Mouse (Mus musculus) hindbrain, embryonic 10.5 days (tissue): ENCODE measurements around the gene Gzmg. TPM values are rescaled to one million over a fixed set of nuclear protein-coding genes. Genes with fewer than 3 reads are reported as not detected.
A peak's percentile ranks its signal among the peaks of the same experiment; 100 is the strongest.
"Not testable (repeated sequence)": the region's sequence is repeated elsewhere in the genome, so short reads cannot be mapped to it uniquely, and the experiment has no call there.

ENCODE experiments used
- DNase-seq: peaks from one replicate; pipeline ENCODE4 v3.0.0-alpha.2; 2017; ENCODE audit warnings: low spot score
- H3K27ac ChIP-seq: fragments of 300-500 bp; sonication (generic); 2 replicates; pipeline ENCODE4 v1.5.1; 2016; ENCODE audit warnings: mild to moderate bottlenecking, moderate library complexity
- H3K27me3 ChIP-seq: fragments of 300-500 bp; sonication (generic); 2 replicates; pipeline ENCODE4 v1.6.1; 2016; ENCODE audit warnings: mild to moderate bottlenecking; ENCODE audit not compliant: poor library complexity, insufficient read depth, severe bottlenecking
- H3K36me3 ChIP-seq: fragments of 300-500 bp; sonication (generic); 2 replicates; pipeline ENCODE4 v1.6.1; 2016; ENCODE audit warnings: mild to moderate bottlenecking, moderate library complexity
- H3K4me1 ChIP-seq: fragments of 300-500 bp; sonication (generic); replicated peaks from 2 replicates; pipeline ENCODE4 v1.6.1; 2016; ENCODE audit warnings: mild to moderate bottlenecking
- H3K4me3 ChIP-seq: fragments of 300-500 bp; sonication (generic); 2 replicates; pipeline ENCODE4 v1.5.1; 2016; ENCODE audit warnings: mild to moderate bottlenecking, moderate library complexity
- H3K9me3 ChIP-seq: fragments of 300-500 bp; sonication (generic); 2 replicates; pipeline ENCODE4 v1.6.1; 2016; ENCODE audit warnings: mild to moderate bottlenecking, moderate library complexity
- WGBS: fragments of 180-500 bp; shearing (Covaris S2); methylation state at CpG from one replicate; pipeline ENCODE4 v1.1.7; 2016; 5-methylcytosine and 5-hydroxymethylcytosine counted together
- polyA plus RNA-seq: library from polyadenylated mRNA; unstranded; fragments of >200 nt; fragmentation: Nextera tagmentation; extraction: Ambion mirVana; gene quantifications from 2 replicates; pipeline ENCODE4 v1.2.1, GENCODE M21; 2016

Gzmg gene
- not detected in 2 replicates for polyA plus RNA-seq

DNA sequence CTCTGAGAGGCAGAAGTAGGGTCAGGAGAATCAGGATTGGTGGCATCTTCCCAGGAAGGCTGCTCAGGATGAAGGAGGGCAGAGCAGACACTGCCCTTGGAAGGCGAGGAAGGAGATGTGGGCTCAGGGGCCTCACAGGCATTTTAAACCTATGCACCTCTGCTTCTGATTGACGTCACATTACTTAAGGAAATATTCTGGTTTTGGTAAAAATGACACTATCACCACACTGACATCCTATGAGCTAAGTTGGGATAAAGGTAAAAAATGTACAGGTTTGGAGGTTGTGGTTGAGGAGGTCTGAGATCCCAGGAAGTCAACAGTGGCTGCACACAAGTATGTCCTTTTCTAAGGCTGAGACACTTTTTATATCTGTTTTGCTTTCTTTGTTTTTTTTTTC is at the start of gene Gzmg:
Gene Gzmg (minus strand): TSS at position 101 of the 400 bp plus-strand sequence.
- DNase-seq, H3K27me3 ChIP-seq, H3K9me3 ChIP-seq, H3K27ac ChIP-seq, H3K4me1 ChIP-seq, H3K4me3 ChIP-seq, H3K36me3 ChIP-seq: not testable (repeated sequence)
- 92% methylated on average over 2 of the region's 2 CpGs for WGBS

DNA sequence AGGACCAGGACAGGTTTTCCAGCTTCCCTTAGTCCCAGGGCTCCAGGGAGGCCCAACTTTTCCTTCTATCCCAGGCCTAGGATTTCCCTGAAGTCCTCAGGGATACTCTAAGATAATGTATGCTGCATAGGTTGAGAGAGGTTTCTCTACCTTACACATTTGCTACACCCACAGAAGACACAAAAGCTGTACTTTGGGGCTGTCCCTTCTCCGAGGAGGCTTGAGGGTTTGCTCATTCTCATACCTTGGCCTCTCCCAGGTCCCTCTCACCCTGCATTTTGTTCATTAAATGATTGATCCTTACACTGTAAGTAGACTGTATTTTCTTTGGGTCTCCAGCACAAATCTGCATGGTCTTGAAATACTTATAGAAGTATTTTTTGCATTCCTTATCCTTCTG is 46.2 kb upstream of the Gzmg start:
- DNase-seq: no peak
- Histone ChIP-seq H3K9me3 (no peaks in the 10 kb centered on the region), H3K27me3 (no peaks in the 10 kb centered on the region), H3K4me3 (no peak overlapping the region), H3K4me1 (no peaks in the 10 kb centered on the region), H3K36me3 (no peaks in the 10 kb centered on the region), H3K27ac (no peak overlapping the region)
- 85% methylated on average over 1 of the region's 1 CpGs for WGBS

DNA sequence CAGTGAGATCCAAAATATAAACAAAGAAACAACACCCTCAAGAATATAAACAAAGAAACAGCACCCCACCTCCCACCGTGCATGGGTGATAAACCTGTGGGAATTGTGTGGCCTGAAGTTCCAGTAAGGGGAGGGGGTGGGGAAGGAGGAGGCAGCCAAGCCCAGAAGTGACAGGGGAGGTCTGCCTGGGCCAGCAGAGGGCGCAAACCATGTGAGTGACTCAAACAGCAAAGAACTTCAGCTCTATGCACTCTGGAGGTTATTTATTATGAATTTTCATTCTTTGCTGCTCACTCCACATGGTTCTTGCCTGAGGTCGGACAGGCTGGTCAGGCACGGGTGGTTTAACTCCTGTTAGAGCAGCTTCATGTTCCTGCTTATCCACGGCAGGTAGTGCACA is 45.6 kb upstream of the Gzmg start:
- peak; percentile 50 for DNase-seq

DNA sequence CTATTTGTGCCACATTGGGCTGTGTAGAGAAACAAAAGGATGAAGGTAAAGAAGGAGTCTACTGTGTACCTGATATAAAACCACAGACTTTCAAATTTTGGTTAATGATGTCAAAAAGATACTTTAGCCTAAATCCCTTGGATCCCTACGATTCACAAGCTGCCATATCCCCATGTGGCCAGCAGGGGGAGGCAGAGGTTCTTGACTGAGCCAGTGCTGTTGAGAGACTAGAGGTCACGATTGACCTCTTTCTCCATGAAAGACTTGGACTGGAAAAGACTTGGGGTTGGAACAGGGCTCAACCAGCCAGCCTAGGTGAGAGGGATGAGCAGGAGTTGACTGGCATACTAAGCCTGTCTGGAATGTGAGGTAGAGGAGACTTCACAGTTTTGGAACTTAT is 44.6 kb upstream of the Gzmg start:
- Histone ChIP-seq H3K9me3 (no peaks in the 10 kb centered on the region), H3K27ac (no peak overlapping the region), H3K4me3 (no peak overlapping the region), H3K27me3 (no peaks in the 10 kb centered on the region), H3K36me3 (no peaks in the 10 kb centered on the region), H3K4me1 (no peaks in the 10 kb centered on the region)
- peak; percentile 65 for DNase-seq
- WGBS: 15% methylated on average over 2 of the region's 2 CpGs

More for the DNA sequence above, 45.6 kb upstream of the Gzmg start:
- H3K36me3 ChIP-seq, H3K27me3 ChIP-seq, H3K27ac ChIP-seq, H3K4me3 ChIP-seq, H3K4me1 ChIP-seq, H3K9me3 ChIP-seq: not testable (repeated sequence)
- WGBS: 33% methylated on average over 5 of the region's 5 CpGs

DNA sequence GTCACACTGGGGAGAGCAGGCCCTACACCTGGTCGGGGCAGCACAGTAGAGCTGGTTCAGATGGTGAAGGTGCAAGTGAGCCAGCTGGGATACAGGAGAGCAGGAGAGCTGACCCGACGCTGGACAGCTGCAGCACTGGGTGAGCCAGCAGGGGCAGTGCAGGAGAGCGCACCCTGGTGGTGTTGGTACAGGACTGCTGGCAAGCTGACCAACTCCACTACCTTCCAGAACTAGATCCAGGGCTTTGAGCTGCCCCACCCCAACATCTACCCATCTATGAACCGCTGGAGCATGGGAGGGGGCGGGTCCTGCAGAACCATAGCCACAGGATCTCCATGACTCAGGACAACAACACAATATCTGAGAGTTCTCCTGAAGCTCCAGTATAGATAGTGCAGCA is 27.6 kb upstream of the Gzmg start:
- Histone ChIP-seq H3K4me3 (no peak overlapping the region), H3K27me3 (no peaks in the 10 kb centered on the region), H3K9me3 (no peaks in the 10 kb centered on the region), H3K4me1 (no peaks in the 10 kb centered on the region), H3K36me3 (no peaks in the 10 kb centered on the region), H3K27ac (no peak overlapping the region)
- DNase-seq: no peak
- WGBS: 53% methylated on average over 6 of the region's 6 CpGs

DNA sequence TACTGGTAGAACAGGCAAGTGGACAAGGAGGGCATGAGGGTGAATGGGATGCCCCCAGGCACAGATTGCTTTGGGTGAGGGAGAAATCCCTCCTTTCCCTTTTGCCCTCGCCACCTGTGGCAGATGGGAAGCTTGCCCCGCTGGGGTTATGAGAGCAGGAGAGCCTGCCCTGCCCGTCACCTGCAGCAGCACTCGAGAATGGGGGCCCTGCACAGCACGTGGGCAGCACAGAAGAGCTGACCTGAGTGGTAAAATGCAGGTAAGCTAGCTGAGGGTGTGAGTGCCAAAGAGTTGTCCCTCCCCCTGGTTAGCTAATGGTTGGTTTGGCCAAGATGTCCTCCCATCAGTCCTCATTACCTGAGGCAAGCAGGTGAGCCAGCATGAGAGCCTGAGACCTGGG is 27.1 kb upstream of the Gzmg start:
- Histone ChIP-seq H3K9me3 (no peaks in the 10 kb centered on the region), H3K4me1 (no peaks in the 10 kb centered on the region), H3K27me3 (no peaks in the 10 kb centered on the region), H3K4me3 (no peak overlapping the region), H3K27ac (no peak overlapping the region), H3K36me3 (no peaks in the 10 kb centered on the region)
- WGBS: 79% methylated on average over 5 of the region's 5 CpGs
- DNase-seq: no peak

DNA sequence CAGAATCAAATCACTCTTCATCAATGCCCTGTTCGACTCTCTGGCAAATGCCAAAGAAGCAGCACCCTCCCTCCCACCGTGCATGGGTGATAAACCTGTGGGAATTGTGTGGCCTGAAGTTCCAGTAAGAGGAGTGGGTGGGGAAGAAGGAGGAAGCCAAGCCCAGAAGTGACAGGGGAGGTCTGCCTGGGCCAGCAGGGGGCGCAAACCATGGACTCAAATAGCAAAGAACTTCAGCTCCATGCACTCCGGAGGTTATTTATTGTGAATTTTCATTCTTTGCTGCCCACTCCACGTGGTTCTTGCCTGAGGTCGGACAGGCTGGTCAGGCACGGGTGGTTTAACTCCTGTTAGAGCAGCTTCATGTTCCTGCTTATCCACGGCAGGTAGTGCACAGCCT is 18.3 kb upstream of the Gzmg start:
- not testable (repeated sequence) for H3K27me3 ChIP-seq, H3K4me3 ChIP-seq, H3K4me1 ChIP-seq, H3K9me3 ChIP-seq, H3K27ac ChIP-seq, H3K36me3 ChIP-seq
- peak; percentile 60 for DNase-seq
- 30% methylated on average over 8 of the region's 8 CpGs for WGBS

DNA sequence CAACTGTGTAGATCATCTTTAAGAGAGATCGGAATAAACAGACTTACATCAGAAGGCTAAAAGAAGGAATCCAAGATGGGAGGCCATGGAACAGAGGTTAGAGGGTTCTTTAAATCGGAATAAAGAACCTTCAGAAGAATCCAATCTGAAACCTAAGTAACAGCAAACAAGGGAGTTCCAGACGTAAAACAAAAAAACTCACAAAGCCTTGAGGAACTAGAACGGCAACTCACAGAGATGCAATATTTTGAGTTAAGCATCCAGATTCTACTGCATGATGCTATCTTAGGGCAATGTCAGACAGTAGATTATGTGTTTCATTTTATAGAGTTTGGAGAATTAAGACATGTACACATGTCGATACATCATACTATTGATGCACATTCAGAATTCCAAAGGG is 15.1 kb upstream of the Gzmg start, which contains the start of gene Gzmn:
Gene Gzmn (minus strand): TSS at position 101 of the 400 bp plus-strand sequence.
- no peak for DNase-seq
- H3K4me1 ChIP-seq: no peaks in the 10 kb centered on the region
- no peaks in the 10 kb centered on the region for H3K9me3 ChIP-seq
- no peak within 1 kb of the TSS for H3K27ac ChIP-seq
- H3K27me3 ChIP-seq: no peaks in the 10 kb centered on the region
- no peak within 1 kb of the TSS for H3K4me3 ChIP-seq
- no peaks in the 10 kb centered on the region for H3K36me3 ChIP-seq
- WGBS: 94% methylated on average over 5 of the region's 5 CpGs

DNA sequence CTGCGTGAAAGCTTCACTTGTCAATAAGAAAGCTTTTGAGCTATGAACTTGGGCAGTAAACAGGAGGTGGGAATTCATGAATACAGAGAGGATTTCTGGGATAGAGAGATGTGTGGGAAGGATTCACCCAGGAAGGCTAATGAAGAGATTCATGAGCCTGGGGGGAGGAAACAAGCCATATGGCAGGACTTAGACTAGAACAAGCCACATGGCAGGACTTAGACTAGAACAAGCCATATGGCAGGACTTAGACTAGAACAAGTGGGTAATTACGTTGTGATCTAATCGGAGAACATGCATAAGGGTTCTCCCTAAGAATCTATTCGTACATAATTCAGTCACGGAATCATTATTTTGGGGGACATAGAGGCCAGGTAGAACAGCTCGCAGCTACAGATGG is 14.0 kb upstream of the Gzmg start:
- Histone ChIP-seq H3K9me3 (no peaks in the 10 kb centered on the region), H3K27ac (no peak overlapping the region), H3K27me3 (no peaks in the 10 kb centered on the region), H3K36me3 (no peaks in the 10 kb centered on the region), H3K4me1 (no peaks in the 10 kb centered on the region), H3K4me3 (no peak overlapping the region)
- DNase-seq: no peak
- WGBS: 90% methylated on average over 6 of the region's 6 CpGs

DNA sequence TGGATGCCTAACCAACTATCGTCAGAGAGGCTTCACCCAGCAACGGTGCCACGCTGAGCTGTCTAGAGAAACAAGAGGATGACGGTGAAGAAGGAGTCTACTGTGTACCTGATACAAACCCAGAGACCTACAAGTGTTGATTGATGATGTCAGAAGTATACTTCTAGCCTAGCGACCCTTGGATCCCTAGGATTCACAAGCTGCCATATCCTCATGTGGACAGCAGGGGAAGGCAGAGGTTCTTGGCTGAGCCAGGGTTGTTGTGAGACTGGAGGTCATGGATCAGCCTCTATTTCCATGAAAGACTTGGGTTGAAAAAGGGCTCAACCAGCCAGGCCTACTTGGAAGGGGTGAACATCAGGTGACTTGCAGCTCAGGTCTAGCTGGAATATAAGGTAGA is 13.4 kb upstream of the Gzmg start:
- no peak for DNase-seq
- no peak overlapping the region for H3K27ac ChIP-seq
- no peak overlapping the region for H3K4me3 ChIP-seq
- H3K4me1 ChIP-seq: no peaks in the 10 kb centered on the region
- H3K9me3 ChIP-seq: no peaks in the 10 kb centered on the region
- 90% methylated on average over 5 of the region's 5 CpGs for WGBS
- H3K36me3 ChIP-seq: no peaks in the 10 kb centered on the region
- H3K27me3 ChIP-seq: no peaks in the 10 kb centered on the region

DNA sequence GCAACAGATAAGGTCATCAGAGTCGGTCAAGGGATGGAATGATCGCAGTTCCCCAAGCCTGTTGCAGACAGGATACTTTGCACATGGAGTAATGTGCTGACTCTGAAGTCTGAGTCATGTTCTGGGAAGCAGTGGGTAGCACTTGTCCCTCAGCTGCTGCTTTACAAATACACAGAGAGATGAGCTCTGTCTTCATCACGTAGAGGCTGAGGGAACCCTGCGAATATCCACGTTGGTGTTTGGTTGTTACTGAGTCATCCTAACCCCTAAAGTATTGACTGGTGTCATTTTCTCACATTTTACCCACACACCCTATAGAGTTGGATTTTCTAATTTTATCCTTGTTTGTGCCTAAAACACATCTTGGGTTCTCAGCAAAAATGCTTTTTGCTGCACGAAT is 8.6 kb upstream of the Gzmg start:
- H3K9me3 ChIP-seq: no peaks in the 10 kb centered on the region
- no peaks in the 10 kb centered on the region for H3K27me3 ChIP-seq
- 81% methylated on average over 6 of the region's 6 CpGs for WGBS
- no peak overlapping the region for H3K27ac ChIP-seq
- peaks cover 9% of the 10 kb centered on the region for H3K4me1 ChIP-seq
- no peak for DNase-seq
- H3K4me3 ChIP-seq: no peak overlapping the region
- H3K36me3 ChIP-seq: no peaks in the 10 kb centered on the region

DNA sequence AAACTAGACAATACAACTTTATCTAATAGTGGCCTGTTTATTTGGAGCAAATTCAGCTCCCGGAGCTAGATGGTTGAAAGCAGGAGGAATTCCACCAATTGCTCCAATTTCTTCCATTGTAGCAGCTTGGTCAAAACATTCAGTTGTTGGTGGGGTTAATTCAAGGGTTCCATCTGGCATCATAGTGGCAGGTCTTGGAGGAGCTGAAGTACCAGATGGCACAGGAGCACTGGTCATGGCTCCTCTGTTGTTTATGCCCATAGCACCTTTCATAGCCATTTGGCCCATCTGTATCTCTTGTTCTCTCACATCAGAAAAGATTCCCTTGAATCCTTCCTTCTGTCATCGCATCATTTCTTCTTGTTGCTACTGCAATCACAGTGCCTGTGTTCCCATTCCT is 2.7 kb upstream of the Gzmg start:
- no peak overlapping the region for H3K4me3 ChIP-seq
- DNase-seq: no peak
- no peaks in the 10 kb centered on the region for H3K36me3 ChIP-seq
- H3K4me1 ChIP-seq: peaks cover 4% of the 10 kb centered on the region
- H3K27ac ChIP-seq: no peak overlapping the region
- no peaks in the 10 kb centered on the region for H3K27me3 ChIP-seq
- WGBS: 89% methylated on average over 2 of the region's 2 CpGs
- H3K9me3 ChIP-seq: no peaks in the 10 kb centered on the region

DNA sequence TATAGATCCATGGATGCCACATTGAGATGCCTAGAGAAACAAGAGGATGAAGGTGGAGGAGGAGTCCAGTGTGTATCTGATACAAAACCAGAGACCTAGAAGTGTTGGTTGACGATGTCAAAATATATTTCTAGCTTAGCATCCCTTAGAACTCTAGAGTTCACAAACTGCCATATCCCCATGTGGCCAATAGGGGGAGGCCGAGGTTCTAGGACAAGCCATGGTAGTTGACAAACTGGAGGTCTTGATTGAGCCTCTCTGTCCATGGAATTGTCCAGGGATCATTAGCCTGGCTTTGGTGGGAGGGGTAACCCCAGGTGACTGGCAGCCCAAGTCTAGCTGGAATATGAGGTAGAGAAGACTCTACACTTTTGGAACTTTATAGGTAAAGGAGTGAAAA is 4.0 kb downstream of the Gzmg start:
- H3K9me3 ChIP-seq: no peaks in the 10 kb centered on the region
- no peak overlapping the region for H3K27ac ChIP-seq
- H3K4me3 ChIP-seq: no peak overlapping the region
- H3K4me1 ChIP-seq: no peaks in the 10 kb centered on the region
- no peak for DNase-seq
- no peaks in the 10 kb centered on the region for H3K27me3 ChIP-seq
- WGBS: 68% methylated on average over 2 of the region's 2 CpGs
- no peaks in the 10 kb centered on the region for H3K36me3 ChIP-seq

DNA sequence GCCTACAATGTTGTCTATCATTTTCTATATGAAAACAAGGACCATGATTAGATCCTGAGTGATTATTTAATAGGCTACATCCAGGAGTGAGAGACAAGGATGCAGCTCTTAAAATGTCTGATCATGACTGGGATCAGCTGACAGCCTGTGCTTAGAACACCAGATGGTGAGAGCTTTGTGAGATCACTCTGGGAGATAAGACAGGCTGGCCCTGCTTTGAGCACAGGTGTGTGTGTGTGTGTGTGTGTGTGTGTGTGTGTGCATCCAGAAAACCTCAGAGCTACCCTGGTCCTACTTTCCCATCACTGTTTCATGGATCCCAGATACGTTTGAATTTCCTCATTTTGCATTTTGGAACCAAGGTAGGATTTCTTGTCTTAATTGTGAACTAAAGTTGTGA is 25.7 kb downstream of the Gzmg start:
- H3K36me3 ChIP-seq, H3K4me3 ChIP-seq, DNase-seq, H3K4me1 ChIP-seq, H3K9me3 ChIP-seq, H3K27ac ChIP-seq, H3K27me3 ChIP-seq: not testable (repeated sequence)
- 85% methylated on average over 1 of the region's 1 CpGs for WGBS
